Mouse (Mus musculus) left cerebral cortex, adult 8-10 months (tissue): ENCODE measurements at regions not wholly inside any gene's neighbourhood (a gene's known extent, or its start where the extent isn't known, plus 50 kb on each side); places are given as distances from the start of the nearest gene placed in this dataset.
"Not testable (repeated sequence)": the region's sequence is repeated elsewhere in the genome, so short reads cannot be mapped to it uniquely, and the experiment has no call there.

Experiments used
- DNase-seq, 2 experiments: peaks; one replicate each; pipeline ENCODE4 v3.0.0; 2022; ENCODE audit warnings: low spot score in 2 of 2

DNA sequence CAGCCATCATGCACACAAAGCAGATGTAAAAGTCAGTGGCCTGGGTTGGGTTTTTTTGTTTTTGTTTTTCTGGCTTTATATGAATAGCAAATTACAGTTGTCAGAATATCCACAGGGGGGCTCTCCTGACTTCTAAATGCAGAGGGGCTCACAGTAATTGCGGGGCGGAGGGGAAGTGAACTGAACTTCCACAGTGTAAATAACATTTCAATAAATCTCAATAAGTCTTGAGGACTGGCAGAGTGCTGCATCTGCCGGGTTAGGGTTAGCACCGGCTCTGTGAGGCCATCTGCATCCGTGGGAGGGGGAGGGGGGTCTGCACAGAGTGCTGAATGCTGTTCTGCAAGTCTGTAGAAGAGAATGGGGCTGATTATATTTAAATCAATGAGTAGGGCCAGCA lies 50.3 kb upstream of the Arl4c start:
- no peak for DNase-seq

DNA sequence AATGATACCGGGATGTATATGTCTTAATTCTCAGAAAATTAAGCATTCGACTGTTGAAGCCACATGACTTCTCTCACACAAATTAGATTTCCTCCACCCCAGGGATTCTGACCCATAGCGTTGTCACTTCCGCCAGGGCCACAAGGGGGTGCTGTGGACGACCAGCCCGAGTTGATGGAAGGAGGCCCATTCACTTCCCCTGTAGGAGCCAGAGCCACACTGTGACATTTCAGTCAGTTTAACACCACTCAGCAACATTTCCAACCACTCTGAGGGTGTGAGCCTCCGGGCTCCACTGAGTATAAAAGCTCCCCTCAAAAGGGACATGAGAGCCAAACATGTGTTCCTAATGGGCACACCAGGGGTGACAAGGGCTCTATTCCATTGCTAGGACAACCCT lies 54.6 kb upstream of the Arl4c start:
- peak in 1 of 2 experiments; percentile 52 for DNase-seq

DNA sequence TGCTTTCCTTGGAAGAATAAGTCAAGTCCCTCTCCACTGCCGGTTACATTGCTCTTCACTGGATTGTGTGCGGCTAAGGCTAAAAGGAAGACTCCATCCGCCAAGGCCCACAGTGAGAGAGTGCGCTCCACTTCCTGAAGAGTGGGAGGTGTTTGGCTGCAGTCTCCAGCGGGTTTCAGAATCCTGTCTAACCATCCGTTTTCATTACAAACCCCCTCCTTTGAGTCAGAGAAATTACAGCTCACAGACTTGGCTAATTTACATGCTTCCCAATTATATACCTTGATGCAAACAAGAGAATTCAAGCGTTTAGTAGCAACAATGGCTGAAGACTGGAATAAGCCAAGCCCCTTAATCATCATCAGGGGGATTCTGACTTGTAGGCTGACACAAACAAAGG lies 55.1 kb upstream of the Arl4c start:
- DNase-seq = peak in 1 of 2 experiments; percentile 63

DNA sequence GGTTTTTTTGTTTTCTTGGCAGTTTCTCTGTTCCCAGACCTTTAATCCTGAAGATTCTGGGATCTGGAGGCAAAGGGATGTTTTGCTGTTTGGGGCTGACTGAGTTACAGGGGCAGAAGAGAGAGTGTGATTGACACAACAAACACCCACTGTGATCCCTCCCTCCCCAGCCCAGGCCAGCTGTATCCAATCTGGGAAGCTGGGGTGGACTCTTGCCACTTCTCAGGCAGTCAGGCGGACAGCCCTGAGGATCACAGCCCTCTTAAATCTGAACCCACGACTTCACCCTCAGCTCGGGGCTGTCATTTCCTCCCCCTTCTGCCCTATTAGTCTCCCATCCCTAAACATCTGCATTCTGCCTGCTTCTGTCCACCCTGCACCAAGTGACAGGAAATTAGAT lies 55.7 kb upstream of the Arl4c start:
- no peak for DNase-seq

DNA sequence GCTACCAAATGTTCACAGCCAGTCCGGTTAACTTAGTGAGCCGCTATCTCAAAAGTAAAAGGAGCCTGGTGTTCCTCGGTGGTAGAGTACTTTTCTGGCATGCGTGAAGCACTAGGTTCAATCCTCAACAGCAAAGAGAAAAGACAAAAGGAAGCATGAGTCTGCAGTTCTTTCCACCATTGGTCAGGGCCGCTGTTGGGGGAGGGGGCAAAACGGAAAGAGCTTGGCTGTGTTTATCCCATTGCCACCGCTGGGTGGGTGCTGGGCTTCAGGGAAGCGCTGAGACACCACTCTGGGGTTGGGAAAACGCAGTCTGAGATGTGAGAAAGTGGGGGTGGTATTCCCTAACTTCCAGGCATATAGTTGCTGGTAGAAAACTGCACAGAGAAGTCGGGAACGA lies 58.6 kb upstream of the Arl4c start:
- no peak for DNase-seq

DNA sequence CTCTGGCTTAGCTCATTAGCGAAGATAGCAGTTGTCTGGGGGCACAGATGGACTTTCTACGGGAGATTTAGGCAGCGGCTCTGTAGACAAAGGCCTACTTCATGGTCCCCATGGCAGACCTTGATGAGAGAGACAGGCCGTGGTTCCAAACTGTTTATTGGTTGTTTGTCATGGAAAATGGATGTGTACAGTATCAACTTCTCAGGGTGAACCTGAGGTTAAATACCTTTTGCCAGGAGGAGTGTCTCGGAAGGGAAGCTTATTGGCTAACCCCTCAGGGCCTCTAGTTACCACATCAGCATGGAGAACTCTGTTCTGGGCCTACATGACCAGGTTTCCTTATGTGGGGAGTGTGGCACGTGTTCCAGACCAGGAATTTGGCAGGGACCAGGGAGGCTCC lies 59.1 kb upstream of the Arl4c start:
- no peak for DNase-seq

DNA sequence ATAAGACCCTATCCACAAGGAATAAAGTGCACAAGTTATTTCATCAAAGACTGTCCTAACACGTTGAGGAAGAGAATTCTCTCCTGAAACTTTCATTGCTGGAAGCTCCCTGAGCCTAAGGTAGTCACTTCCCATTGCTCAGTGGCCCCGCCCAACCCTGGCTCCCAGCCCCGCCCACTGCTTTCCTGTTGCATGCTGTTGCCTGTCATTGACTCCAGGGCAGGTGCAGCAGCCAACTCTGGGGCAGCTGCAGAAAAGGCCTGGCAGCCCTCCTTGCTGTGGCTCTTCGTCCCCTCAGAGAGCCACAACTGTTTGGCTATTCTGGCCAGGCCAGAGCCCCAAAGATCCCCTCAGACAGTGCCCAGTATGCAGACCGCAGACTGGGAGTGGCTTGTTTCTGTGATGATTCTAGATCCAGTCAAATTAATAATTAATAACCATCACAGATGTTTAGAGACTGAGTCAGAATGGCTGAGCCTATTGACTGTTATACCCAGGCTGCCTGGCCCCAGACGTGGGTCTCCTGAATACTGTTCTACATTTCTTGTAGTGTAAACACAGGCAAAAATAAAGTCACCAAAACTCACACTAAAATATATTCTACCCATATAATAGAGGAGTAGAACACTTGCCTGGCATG lies 61.8 kb upstream of the Arl4c start:
- no peak for DNase-seq

DNA sequence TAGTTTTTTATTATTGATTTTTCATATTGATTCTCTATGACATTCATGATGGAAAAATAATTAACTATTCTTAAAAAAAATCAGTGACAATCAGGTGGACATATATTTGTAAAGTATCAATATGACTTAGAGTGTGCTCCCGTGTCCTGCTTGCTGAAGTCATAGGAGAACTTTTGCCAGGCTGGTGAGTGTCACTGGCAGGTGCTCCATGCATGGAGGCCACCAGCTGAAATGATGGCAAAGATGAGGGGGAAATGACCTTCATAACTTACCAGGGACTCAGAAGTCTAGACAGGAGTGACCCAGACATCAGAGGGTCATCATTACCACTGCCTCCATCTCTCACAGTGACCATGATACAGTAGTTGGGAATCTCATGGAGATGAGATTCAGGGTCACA lies 62.5 kb upstream of the Arl4c start:
- no peak for DNase-seq

DNA sequence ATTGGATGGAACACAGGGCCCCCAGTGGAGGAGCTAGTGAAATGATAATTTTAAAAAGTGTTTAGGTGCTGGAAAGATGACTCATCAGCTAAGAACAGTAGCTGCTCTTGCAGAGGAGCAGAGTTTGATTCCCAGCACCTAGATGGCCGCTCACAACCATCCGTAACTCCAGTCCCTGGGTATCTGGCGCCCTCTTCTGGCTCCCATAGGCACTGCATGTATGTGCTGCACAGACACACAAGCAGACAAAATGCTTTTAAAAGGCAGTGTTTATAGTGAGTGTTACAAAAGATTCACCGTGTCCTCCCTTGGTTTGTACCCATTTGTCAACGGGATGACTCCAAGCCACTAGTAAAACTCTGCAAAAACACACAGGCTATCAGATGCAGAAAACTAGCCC lies 75.0 kb upstream of the Arl4c start:
- DNase-seq = no peak

DNA sequence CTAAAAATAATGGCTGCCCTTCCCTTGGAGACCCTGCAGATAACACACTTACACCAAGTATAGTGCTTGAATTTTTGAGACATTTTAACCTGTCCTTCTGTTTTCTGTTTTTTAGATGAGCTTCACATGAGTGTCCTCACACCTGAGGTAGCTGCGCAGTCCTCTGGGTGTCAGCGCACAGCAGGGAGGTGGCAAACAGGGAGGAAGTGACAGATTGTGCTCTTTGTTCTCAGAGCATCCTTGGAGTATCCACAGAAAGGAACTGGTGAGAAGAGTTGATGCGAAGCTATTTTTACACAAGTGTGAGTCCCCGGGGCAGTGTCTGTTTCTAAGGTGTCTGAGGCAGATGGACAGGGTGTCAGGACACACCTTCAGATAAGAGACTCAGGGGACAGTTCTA lies 78.2 kb upstream of the Arl4c start:
- no peak for DNase-seq

DNA sequence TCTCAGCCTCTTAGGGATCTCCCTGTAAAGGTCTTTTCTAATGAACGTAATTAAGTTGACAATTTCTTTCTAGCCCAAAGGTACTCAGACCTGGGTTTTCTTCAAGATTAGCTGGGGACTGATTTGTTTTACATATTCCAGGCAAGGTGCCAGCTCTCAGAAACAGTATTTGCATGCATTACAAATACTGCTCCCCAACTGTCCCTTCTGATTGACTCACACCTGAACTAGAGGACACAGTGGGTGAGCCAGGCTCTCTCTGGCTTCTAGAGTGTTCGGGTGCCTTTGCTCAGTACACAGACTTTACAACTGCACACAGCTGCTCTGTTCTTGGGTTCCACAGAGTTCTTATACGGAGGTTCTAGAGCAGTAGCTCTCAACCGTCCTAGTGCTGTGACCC lies 81.1 kb upstream of the Arl4c start:
- no peak for DNase-seq

DNA sequence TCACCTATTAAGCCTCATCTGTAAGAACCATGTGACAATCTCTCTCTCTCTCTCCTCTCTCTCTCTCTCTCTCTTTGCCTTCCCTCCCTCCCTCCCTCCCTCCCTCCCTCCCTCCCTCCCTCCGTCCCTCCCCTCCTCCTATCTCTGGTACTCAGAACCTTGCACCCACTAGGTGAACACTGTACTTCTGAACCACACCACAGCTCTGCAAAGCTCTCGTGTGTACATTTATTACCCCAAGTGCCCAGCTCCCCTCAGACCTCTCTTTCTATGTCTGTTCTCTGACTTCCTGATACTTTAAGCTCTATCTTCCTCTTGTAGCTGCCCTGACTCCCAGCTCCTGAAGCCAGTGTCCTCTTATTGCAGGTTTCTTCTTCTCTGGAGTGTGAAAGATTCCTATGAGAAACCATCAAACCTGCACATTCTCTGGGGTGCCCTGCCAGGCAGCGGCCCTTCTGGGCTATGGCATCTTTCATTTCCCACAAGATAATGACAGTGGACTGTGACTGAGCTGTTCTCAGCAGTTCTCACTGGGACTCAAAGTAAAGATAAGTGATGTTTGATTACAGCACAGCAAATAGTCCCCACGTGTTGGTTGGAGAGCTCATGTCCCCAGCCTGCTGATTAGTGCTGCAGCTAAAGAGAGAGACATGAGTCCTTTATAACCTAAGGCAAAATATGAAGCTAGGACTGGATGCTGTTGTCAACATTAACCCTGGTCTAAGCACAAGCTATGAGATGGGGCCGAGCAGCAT lies 83.0 kb upstream of the Arl4c start:
- no peak for DNase-seq

DNA sequence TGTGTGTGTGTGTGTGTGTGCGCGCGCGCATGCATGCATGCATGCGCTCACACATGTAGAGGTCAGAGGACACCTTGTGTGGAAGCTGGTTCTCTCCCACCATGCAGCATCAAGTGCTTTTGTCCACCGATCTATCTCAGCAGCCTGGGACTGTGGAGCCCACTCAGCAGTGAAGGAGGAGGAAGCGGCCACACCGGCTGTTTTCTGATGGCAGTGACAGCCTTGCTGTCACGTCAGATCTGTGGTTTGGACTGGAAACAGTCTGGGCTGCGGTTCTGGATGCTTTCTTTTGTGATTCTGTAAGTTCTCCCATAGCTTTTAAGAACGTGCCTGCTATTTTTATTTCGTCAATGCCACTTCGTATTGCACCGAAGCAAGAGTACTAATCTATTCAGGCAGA lies 84.0 kb upstream of the Arl4c start:
- DNase-seq = no peak

DNA sequence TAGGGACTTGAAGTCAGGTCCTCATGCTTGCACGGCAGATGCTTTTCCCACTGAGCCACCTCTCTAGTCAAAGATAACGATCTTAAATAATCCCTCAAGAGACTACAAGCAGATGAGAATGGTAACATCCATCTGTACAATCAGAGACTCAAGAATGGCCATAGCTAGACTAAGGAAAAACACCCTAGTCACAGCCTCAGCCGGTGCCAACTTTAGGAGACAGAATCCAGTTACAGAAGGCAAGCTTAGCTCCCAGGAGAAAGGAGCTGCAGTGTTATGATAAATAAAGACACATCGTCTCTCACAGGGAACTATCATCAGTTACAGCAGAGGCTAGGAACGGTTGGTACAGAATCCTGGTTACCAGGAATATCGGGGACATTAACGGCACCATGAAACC lies 88.7 kb upstream of the Arl4c start:
- DNase-seq = peak in 1 of 2 experiments; percentile 8

DNA sequence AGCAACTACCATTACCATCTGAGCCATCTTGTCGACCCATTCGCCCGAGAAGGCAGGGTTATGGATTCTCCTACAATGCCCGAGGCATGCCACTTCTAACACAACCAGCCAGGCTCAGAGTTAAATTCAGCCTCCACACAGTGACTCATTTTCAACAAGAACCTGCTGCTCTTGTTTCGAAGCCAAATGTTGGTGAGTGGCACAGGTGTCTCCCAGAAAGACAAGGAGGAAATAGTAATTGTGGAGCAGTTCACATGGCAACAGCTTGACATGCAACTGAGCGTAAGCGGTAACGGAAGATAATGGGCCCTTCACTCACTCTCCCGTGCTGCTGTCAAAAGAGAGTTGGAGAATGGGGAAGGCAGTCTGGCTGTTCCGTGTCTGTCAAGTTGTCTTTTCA lies 92.9 kb upstream of the Arl4c start:
- peak in 1 of 2 experiments; percentile 63 for DNase-seq

DNA sequence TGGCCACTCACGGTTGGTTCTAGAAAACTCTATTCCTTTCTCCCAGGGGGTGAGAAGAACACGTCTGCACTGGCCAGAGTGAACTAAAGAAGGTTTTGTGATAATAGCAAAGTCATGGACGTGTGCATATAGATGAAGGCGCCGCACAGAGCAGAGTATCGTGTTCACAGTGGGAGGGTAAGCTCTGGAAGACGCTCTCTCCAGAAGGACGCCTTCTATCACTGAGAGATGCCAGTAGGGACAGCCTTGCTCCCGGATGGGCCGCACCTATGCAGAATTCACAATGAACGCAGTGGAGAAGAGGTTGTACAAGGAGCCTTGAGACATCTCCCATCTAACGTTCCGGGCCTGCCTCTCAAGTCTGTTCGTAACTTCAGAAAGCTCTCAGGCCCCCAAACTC lies 96.5 kb upstream of the Arl4c start:
- DNase-seq = no peak

DNA sequence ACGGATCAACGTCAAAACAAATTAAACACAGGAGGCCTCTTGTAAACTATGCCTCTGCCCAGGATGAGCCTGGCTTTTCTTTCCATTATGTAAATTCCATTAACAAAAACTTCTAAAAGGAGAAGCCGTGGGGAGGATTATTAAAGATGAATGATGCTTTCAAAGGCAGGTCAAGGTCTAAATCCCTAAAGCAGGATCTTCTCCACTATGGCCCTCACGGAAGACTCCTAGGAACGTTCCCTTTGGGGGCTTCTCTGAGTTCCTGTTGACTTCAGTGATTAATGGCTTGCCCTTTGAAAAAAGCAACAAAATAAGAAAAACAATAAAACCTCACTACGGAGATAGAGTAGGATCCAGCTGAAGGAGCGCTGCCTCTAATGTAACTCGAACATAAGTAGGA lies 96.9 kb upstream of the Arl4c start:
- no peak for DNase-seq

DNA sequence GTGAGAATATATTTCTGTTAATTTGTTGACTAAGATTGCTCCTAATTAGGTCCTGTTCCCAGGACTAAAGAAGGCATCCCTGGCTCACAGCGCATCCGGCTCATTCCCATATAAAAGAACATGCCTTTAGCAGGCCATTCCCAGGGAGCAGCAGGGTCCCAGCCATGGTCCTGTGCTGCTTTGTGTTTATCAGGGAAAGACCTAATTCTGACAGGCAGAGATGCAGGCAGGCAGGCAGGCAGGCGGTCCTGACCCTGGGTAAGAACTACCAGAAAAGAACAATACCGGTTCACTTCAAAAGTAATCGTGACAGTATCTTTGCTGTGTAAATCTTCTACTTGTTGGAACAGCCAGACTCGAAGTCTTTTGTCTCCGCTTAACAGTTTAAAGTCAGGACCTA lies 97.3 kb upstream of the Arl4c start:
- DNase-seq = no peak

DNA sequence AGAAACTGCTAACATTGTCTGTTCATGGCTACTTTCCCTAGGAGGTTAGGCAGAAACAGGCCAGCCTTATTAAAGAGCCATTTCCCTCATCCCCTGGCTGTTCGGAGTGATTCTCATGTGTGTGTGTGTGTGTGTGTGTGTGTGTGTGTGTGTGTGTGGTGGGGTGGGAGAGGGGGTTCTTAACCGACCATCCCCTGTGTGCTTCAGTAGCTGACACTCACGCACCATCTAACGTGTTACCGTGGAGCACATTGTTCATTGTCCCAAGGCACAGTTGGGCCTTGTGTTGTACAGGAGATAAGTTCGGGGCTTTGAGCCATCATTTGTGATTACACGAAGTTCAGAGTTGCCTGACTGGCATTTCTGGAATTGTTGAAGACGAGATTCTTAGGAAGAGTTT lies 97.8 kb upstream of the Arl4c start:
- no peak for DNase-seq

DNA sequence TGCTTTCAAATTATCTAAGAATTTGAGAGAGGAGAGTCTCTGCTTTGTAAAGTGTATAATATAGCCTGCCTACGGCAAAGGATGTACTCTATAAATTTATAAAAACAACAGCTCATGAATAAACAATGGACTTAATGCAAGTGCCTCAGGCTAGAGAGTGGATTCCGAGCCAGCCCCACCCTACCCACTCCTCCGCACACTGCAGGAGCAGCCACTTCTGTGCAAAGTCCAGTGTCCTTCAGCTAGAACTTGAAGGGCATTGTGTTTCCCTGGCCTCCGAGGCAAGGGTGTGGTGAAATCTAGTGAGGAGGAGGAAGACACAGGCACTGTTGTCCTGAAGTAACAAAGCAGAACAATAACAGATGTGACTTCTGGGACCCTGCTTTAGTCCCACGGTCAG lies 98.4 kb upstream of the Arl4c start:
- DNase-seq = no peak

DNA sequence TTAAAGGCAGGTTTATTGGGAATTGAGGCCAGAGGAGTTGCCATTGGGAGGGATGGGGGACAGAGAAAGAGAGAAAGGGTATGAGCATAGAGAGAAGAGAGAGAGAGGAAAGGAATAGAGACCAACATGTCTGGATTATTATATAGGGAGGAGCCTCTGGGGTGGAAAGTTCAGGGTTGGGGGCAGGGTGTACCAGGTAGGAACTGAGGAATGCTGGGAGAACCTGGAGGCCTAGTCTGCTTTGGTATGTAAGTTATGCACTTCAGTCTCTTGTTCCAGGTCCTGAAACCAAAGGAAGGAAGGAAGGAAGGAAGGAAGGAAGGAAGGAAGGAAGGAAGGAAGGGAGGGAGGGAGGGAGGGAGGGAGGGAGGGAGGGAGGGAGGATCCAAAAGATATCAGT lies 99.1 kb upstream of the Arl4c start:
- not testable (repeated sequence) for DNase-seq

DNA sequence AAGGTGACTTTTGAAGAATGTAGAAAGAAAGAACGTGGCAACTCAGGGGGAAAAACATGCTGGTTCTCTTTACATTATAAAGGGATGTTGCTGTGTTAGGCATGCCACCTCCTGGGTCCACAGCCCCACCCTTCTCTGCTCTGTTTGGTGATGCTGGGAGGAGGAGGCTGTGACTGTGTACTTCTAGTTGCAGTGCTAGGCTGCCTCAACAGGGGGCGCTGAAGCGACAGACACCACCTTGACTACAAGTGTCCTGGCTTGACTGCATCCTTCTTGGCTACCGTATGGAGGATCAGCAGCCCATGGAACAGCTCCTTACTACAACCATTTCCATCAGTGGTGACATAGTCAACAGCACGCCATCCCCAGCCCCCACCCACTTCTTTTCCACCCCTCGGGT lies 104.9 kb upstream of the Arl4c start:
- DNase-seq = no peak

DNA sequence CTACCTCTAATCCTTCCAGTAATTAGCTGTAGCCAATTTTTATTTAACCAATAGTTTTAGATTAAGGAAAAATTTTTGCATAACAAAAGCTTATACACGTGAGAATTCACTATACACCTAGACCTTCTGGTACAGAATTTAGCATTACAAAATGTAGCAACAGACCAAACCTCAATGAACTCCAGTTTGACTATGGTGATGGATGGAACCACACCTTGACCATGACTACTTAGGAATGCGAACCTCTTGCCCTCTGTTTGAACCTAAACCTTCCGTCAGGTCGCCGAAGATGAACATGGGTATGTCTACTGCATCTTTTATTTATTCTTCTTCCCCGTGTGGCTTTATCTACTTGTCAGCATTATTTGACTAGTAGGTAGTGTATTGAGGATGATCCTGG lies 105.9 kb upstream of the Arl4c start:
- DNase-seq = no peak

DNA sequence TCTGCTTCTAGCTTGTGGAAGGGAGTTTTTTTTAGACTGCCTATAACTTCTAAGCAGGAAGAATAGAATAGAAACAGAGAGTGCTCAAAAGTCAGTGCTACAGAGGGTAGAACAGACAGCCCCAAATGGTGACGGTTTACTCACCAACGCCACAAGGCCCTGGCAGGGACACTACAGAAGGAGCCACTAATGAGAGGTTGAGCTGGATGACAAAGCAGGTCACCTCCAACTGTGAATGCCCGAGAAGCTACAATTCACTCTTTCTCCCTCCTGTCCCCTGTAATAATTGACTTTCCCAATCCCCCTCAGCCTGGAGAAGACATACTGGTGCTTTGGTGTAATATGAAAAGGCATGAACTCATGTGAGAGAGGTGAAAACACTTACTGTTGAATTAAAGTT lies 106.5 kb upstream of the Arl4c start:
- DNase-seq = no peak
